In genomic region chr6:41642765-41643164, GRCm38 (mm10) we compare ENCODE assay signal across 35 mouse cellular contexts. TPM values are rescaled to one million over a fixed set of nuclear protein-coding genes. Genes with fewer than 3 reads are reported as not detected.
DNase-seq lines count a peak whose midpoint lies in the region; ATAC-seq and TF ChIP-seq lines count a peak whose summit lies in the region.
"Had no signal": no experiment of that assay in that cellular context is flagged by ENCODE, and none has a peak within 500 bp of the region (broad histone marks: within the 10 kb centered on the region; RNA-seq: fewer than 3 reads in every experiment).

No protein-coding gene starts in this region.

- TF ChIP-seq CTCF in lung, adult 2 months (IDR thresholded peaks at IDR 0.05; ENCODE audit: insufficient read depth, low read length): no peak

- no peaks in the 10 kb centered on the region for H3K4me1 ChIP-seq in lung, embryonic 15.5 days
- no peaks in the 10 kb centered on the region for H3K4me1 ChIP-seq in lung, adult 2 months (ENCODE audit: control insufficient read depth, insufficient read depth, low read length)
- no peaks in the 10 kb centered on the region for H3K4me1 ChIP-seq in midbrain, embryonic 11.5 days (ENCODE audit: control insufficient read depth, insufficient read depth, low read length)
- H3K4me1 ChIP-seq in midbrain, embryonic 16.5 days (ENCODE audit: control insufficient read depth, insufficient read depth, low read length): no peaks in the 10 kb centered on the region
- no peaks in the 10 kb centered on the region for H3K4me1 ChIP-seq in stomach, embryonic 15.5 days
- H3K4me1 ChIP-seq: forebrain, embryonic 13.5 days; heart, embryonic 12.5 days; heart, embryonic 15.5 days had no signal

- no peaks in the 10 kb centered on the region for H3K27me3 ChIP-seq in lung, embryonic 15.5 days
- H3K27me3 ChIP-seq in midbrain, embryonic 11.5 days (ENCODE audit: control insufficient read depth, insufficient read depth, low read length): no peaks in the 10 kb centered on the region
- no peaks in the 10 kb centered on the region for H3K27me3 ChIP-seq in midbrain, embryonic 16.5 days (ENCODE audit: control insufficient read depth, insufficient read depth, low read depth, low read length)
- no peaks in the 10 kb centered on the region for H3K27me3 ChIP-seq in stomach, embryonic 15.5 days (replicated peaks)
- H3K27me3 ChIP-seq: CH12.LX; forebrain, embryonic 13.5 days; heart, embryonic 15.5 days had no signal

- no peaks in the 10 kb centered on the region for H3K36me3 ChIP-seq in lung, embryonic 15.5 days
- H3K36me3 ChIP-seq in midbrain, embryonic 11.5 days (ENCODE audit: control insufficient read depth, insufficient read depth, low read length): no peaks in the 10 kb centered on the region
- H3K36me3 ChIP-seq in midbrain, embryonic 16.5 days (ENCODE audit: control insufficient read depth, insufficient read depth, low read length): no peaks in the 10 kb centered on the region
- H3K36me3 ChIP-seq in stomach, embryonic 15.5 days: no peaks in the 10 kb centered on the region
- H3K36me3 ChIP-seq: forebrain, embryonic 10.5 days; G1E; heart, embryonic 12.5 days; heart, embryonic 15.5 days had no signal

- no peak overlapping the region for H3K9ac ChIP-seq in lung, embryonic 15.5 days
- no peak overlapping the region for H3K9ac ChIP-seq in midbrain, embryonic 11.5 days (ENCODE audit: low read length)
- no peak overlapping the region for H3K9ac ChIP-seq in midbrain, embryonic 16.5 days (ENCODE audit: low read depth, low read length)
- H3K9ac ChIP-seq in stomach, embryonic 15.5 days: no peak overlapping the region
- H3K9ac ChIP-seq: forebrain, embryonic 13.5 days; heart, embryonic 12.5 days; heart, embryonic 15.5 days; hindbrain, embryonic 14.5 days had no signal

- no peak overlapping the region for H3K4me2 ChIP-seq in lung, embryonic 15.5 days
- no peak overlapping the region for H3K4me2 ChIP-seq in midbrain, embryonic 11.5 days
- H3K4me2 ChIP-seq in midbrain, embryonic 16.5 days (ENCODE audit: low read length): no peak overlapping the region
- H3K4me2 ChIP-seq in stomach, embryonic 15.5 days: no peak overlapping the region
- H3K4me2 ChIP-seq: forebrain, embryonic 13.5 days; heart, embryonic 12.5 days; heart, embryonic 15.5 days; hindbrain, embryonic 14.5 days had no signal

- H3K27ac ChIP-seq in lung, embryonic 15.5 days: peak overlapping the region; percentile 37; the same call in 1 of the 2 replicates
- no peak overlapping the region for H3K27ac ChIP-seq in midbrain, embryonic 11.5 days (ENCODE audit: low read depth, low read length)
- H3K27ac ChIP-seq in midbrain, embryonic 16.5 days (ENCODE audit: low read length): no peak overlapping the region
- 0 out of 2 replicates have a peak overlapping the region, but pooled peaks have one; percentile 40 for H3K27ac ChIP-seq in stomach, embryonic 15.5 days
- H3K27ac ChIP-seq: forebrain, embryonic 10.5 days; forebrain, embryonic 13.5 days; heart, embryonic 15.5 days; hindbrain, embryonic 14.5 days; hindbrain, postnatal 0 days had no signal

- TF ChIP-seq POLR2A in lung, adult 2 months (IDR thresholded peaks at IDR 0.05; ENCODE audit: borderline replicate concordance, extremely low read depth, low read depth, low read length): no peak

- H3K9me3 ChIP-seq in lung, embryonic 15.5 days: no peaks in the 10 kb centered on the region
- no peaks in the 10 kb centered on the region for H3K9me3 ChIP-seq in midbrain, embryonic 11.5 days (ENCODE audit: control insufficient read depth, low read length)
- no peaks in the 10 kb centered on the region for H3K9me3 ChIP-seq in midbrain, embryonic 16.5 days (replicated peaks; ENCODE audit: control insufficient read depth, low read length, poor library complexity, severe bottlenecking)
- H3K9me3 ChIP-seq in stomach, embryonic 15.5 days: no peaks in the 10 kb centered on the region
- H3K9me3 ChIP-seq: forebrain, embryonic 10.5 days; forebrain, embryonic 13.5 days; G1E; heart, embryonic 12.5 days; heart, embryonic 15.5 days had no signal

- no peak for ATAC-seq in lung, embryonic 15.5 days (ENCODE audit: borderline replicate concordance, extremely low read depth, low FRiP score, low TSS enrichment)
- ATAC-seq in midbrain, embryonic 11.5 days (ENCODE audit: low FRiP score): no peak
- ATAC-seq in midbrain, embryonic 16.5 days: no peak
- ATAC-seq in granulocyte monocyte progenitor cell, adult 5-6 weeks (replicated peaks; ENCODE audit: poor library complexity, severe bottlenecking): peak; percentile 77
- ATAC-seq in stomach, embryonic 15.5 days (ENCODE audit: insufficient read depth, low FRiP score, low read depth): 0 out of 2 replicates have a peak, but pooled peaks have one; percentile 6
- ATAC-seq: forebrain, embryonic 13.5 days; forebrain, embryonic 16.5 days; hindbrain, postnatal 0 days; Patski had no signal

- H3K4me3 ChIP-seq in lung, embryonic 15.5 days: no peak overlapping the region
- H3K4me3 ChIP-seq in lung, adult 2 months (replicated peaks; ENCODE audit: extremely low read depth, low read depth, low read length): no peak overlapping the region
- no peak overlapping the region for H3K4me3 ChIP-seq in midbrain, embryonic 11.5 days (ENCODE audit: low read depth, low read length)
- H3K4me3 ChIP-seq in midbrain, embryonic 16.5 days (ENCODE audit: low read depth, low read length): no peak overlapping the region
- H3K4me3 ChIP-seq in stomach, embryonic 15.5 days (replicated peaks): no peak overlapping the region
- H3K4me3 ChIP-seq: forebrain, embryonic 10.5 days; forebrain, embryonic 13.5 days; heart, embryonic 12.5 days; heart, embryonic 15.5 days had no signal

- DNase-seq in lung, adult 2 months: no peak
- DNase-seq in midbrain, embryonic 11.5 days (ENCODE audit: low spot score, missing footprints): peak; percentile 60
- DNase-seq in cerebellum, adult 8-10 months: no peak
- DNase-seq in spleen, postnatal 36 days (ENCODE audit: low spot score in 2 of 2): no peak
- DNase-seq: adrenal gland, adult 2 months; adrenal gland, postnatal 14 days; B cell, adult 2 months; cerebellum, adult 11 months; cerebellum, adult 2 months; cerebellum, postnatal 10 days; cerebellum, postnatal 36 days; gastrocnemius, postnatal 10 days; gastrocnemius, postnatal 36 days; heart, adult 11 months; heart, postnatal 10 days; heart, postnatal 36 days had no signal

- 46% methylated on average over 4 of the region's 4 CpGs for WGBS in lung, embryonic 15.5 days
- WGBS in lung, adult 2 months: 61% methylated on average over 4 of the region's 4 CpGs
- WGBS in midbrain, embryonic 11.5 days: 88% methylated on average over 4 of the region's 4 CpGs
- 95% methylated on average over 4 of the region's 4 CpGs for WGBS in midbrain, embryonic 16.5 days
- WGBS in stomach, embryonic 15.5 days: 56% methylated on average over 4 of the region's 4 CpGs

RNA-seq across cellular contexts. Expression of gene Trpv6, which starts 6.6 kb away (rescaled TPM):
- 1.8 and 2.3 TPM in 2 replicates for polyA plus RNA-seq in lung, embryonic 15.5 days (2015; fragmentation: Nextera tagmentation; extraction: Ambion mirVana)
- 3.0 and 4.5 TPM in 2 replicates for polyA plus RNA-seq in lung, adult 2 months (2012; rRNA removed)
- polyA plus RNA-seq in midbrain, embryonic 11.5 days (2014; fragmentation: Nextera tagmentation; extraction: Ambion mirVana): 0.26 and 0.27 TPM in 2 replicates
- 0.85 and 0.93 TPM in 2 replicates for polyA plus RNA-seq in midbrain, embryonic 16.5 days (2015; fragmentation: Nextera tagmentation; extraction: Ambion mirVana)
- not detected in 2 replicates for total RNA-seq in granulocyte monocyte progenitor cell, adult 5-6 weeks (2014; fragmentation: Nextera tagmentation)
- total RNA-seq in granulocyte monocyte progenitor cell, adult 5-6 weeks (2017): not detected in 2 replicates
- 5.0 and 5.3 TPM in 2 replicates for polyA plus RNA-seq in stomach, embryonic 15.5 days (2015; fragmentation: Nextera tagmentation; extraction: Ambion mirVana)
- total RNA-seq: adrenal gland, adult 2 months; adrenal gland, postnatal 14 days; CH12.LX; gastrocnemius, adult 18-20 months; gastrocnemius, postnatal 10 days; gastrocnemius, postnatal 36 days; heart, postnatal 10 days; heart, postnatal 36 days; hindbrain, postnatal 0 days had no signal
- polyA plus RNA-seq: adrenal gland, adult 2 months; G1E; heart, embryonic 15.5 days had no signal

RNA-seq across cellular contexts. Expression of gene Ephb6, which starts 37.5 kb away (rescaled TPM):
- polyA plus RNA-seq in lung, embryonic 15.5 days (2015; fragmentation: Nextera tagmentation; extraction: Ambion mirVana): 10.4 and 14.5 TPM in 2 replicates
- 13.0 and 16.2 TPM in 2 replicates for polyA plus RNA-seq in lung, adult 2 months (2012; rRNA removed)
- polyA plus RNA-seq in midbrain, embryonic 11.5 days (2014; fragmentation: Nextera tagmentation; extraction: Ambion mirVana): 9.9 and 10.7 TPM in 2 replicates
- 43.7 and 46.4 TPM in 2 replicates for polyA plus RNA-seq in midbrain, embryonic 16.5 days (2015; fragmentation: Nextera tagmentation; extraction: Ambion mirVana)
- 0.09 and 1.7 TPM in 2 replicates for total RNA-seq in granulocyte monocyte progenitor cell, adult 5-6 weeks (2014; fragmentation: Nextera tagmentation)
- total RNA-seq in granulocyte monocyte progenitor cell, adult 5-6 weeks (2017): 1.2 and 5.4 TPM in 2 replicates
- 9.2 and 12.0 TPM in 2 replicates for polyA plus RNA-seq in stomach, embryonic 15.5 days (2015; fragmentation: Nextera tagmentation; extraction: Ambion mirVana)
- total RNA-seq: CH12.LX had no signal

RNA-seq across cellular contexts. Expression of gene Trpv5, which starts 37.8 kb away (rescaled TPM):
- not detected in 2 replicates for polyA plus RNA-seq in lung, embryonic 15.5 days (2015; fragmentation: Nextera tagmentation; extraction: Ambion mirVana)
- polyA plus RNA-seq in lung, adult 2 months (2012; rRNA removed): not detected in 2 replicates
- polyA plus RNA-seq in midbrain, embryonic 11.5 days (2014; fragmentation: Nextera tagmentation; extraction: Ambion mirVana): not detected in 2 replicates
- polyA plus RNA-seq in midbrain, embryonic 16.5 days (2015; fragmentation: Nextera tagmentation; extraction: Ambion mirVana): not detected in 2 replicates
- total RNA-seq in granulocyte monocyte progenitor cell, adult 5-6 weeks (2014; fragmentation: Nextera tagmentation): not detected in 2 replicates
- total RNA-seq in granulocyte monocyte progenitor cell, adult 5-6 weeks (2017): not detected in 2 replicates
- polyA plus RNA-seq in stomach, embryonic 15.5 days (2015; fragmentation: Nextera tagmentation; extraction: Ambion mirVana): 0.04 and 0.05 TPM in 2 replicates
- total RNA-seq: adrenal gland, adult 2 months; adrenal gland, postnatal 14 days; CH12.LX; gastrocnemius, adult 18-20 months; gastrocnemius, postnatal 10 days; gastrocnemius, postnatal 36 days; heart, postnatal 10 days; heart, postnatal 36 days; hindbrain, postnatal 0 days had no signal
- polyA plus RNA-seq: adrenal gland, adult 2 months; cerebellum, adult 2 months; embryonic facial prominence, embryonic 11.5 days; embryonic facial prominence, embryonic 14.5 days; forebrain, embryonic 10.5 days; forebrain, embryonic 13.5 days; forebrain, embryonic 16.5 days; G1E; heart, embryonic 12.5 days; heart, embryonic 15.5 days; hindbrain, embryonic 11.5 days; hindbrain, embryonic 14.5 days; hindbrain, postnatal 0 days; Patski had no signal

RNA-seq across cellular contexts. Expression of gene Llcfc1, which starts 41.5 kb away (rescaled TPM):
- polyA plus RNA-seq in lung, embryonic 15.5 days (2015; fragmentation: Nextera tagmentation; extraction: Ambion mirVana): not detected in 2 replicates
- polyA plus RNA-seq in lung, adult 2 months (2012; rRNA removed): not detected in 2 replicates
- polyA plus RNA-seq in midbrain, embryonic 11.5 days (2014; fragmentation: Nextera tagmentation; extraction: Ambion mirVana): not detected in 2 replicates
- not detected in 2 replicates for polyA plus RNA-seq in midbrain, embryonic 16.5 days (2015; fragmentation: Nextera tagmentation; extraction: Ambion mirVana)
- not detected in 2 replicates for total RNA-seq in granulocyte monocyte progenitor cell, adult 5-6 weeks (2014; fragmentation: Nextera tagmentation)
- total RNA-seq in granulocyte monocyte progenitor cell, adult 5-6 weeks (2017): not detected in 2 replicates
- polyA plus RNA-seq in stomach, embryonic 15.5 days (2015; fragmentation: Nextera tagmentation; extraction: Ambion mirVana): 0.24 and 0.68 TPM in 2 replicates
- total RNA-seq: adrenal gland, adult 2 months; adrenal gland, postnatal 14 days; adrenal gland, postnatal 4 days; CH12.LX; G1E; gastrocnemius, adult 18-20 months; gastrocnemius, postnatal 10 days; gastrocnemius, postnatal 36 days; heart, postnatal 10 days; heart, postnatal 36 days had no signal
- polyA plus RNA-seq: adrenal gland, adult 2 months; cerebellum, adult 2 months; embryonic facial prominence, embryonic 11.5 days; embryonic facial prominence, embryonic 14.5 days; forebrain, embryonic 10.5 days; forebrain, embryonic 13.5 days; forebrain, embryonic 16.5 days; G1E; heart, embryonic 12.5 days; heart, embryonic 15.5 days; hindbrain, embryonic 11.5 days; hindbrain, embryonic 14.5 days; hindbrain, postnatal 0 days; Patski had no signal

Comparison
In these comparisons a context has a peak if more than half of its experiments do, and no peak if none do; other contexts are left out.
1. ATAC-seq: peak in granulocyte monocyte progenitor cell, adult 5-6 weeks (single experiment) and stomach, embryonic 15.5 days (single experiment); none in lung, embryonic 15.5 days (single experiment), midbrain, embryonic 11.5 days (single experiment) and midbrain, embryonic 16.5 days (single experiment).
2. H3K27ac ChIP-seq: peak in lung, embryonic 15.5 days (single experiment) and stomach, embryonic 15.5 days (single experiment); none in midbrain, embryonic 11.5 days (single experiment) and midbrain, embryonic 16.5 days (single experiment).